Mouse (Mus musculus) ES-E14 (cell line): ENCODE data around the gene Snf8.

Source experiments
- CHD2 ChIP-seq: IDR thresholded peaks from 2 replicates; pipeline ENCODE4 v1.6.1; 2014; ENCODE audit warnings: mild to moderate bottlenecking, low read depth, low read length, inconsistent platforms
- HCFC1 ChIP-seq: IDR thresholded peaks from 2 replicates; pipeline ENCODE4 v1.6.1; 2012; ENCODE audit warnings: low read length, inconsistent platforms, borderline replicate concordance; ENCODE audit not compliant: insufficient read depth
- MAFK ChIP-seq: IDR thresholded peaks from 2 replicates; pipeline ENCODE4 v1.6.1; 2014; ENCODE audit warnings: mild to moderate bottlenecking, low read depth, low read length, inconsistent platforms; ENCODE audit not compliant: insufficient read depth
- ZC3H11A ChIP-seq: IDR thresholded peaks from 2 replicates; pipeline ENCODE4 v1.6.1; 2012; ENCODE audit warnings: low read depth, mild to moderate bottlenecking, inconsistent platforms, low read length, borderline replicate concordance

- TF ChIP-seq HCFC1 = no peak
- no peak for TF ChIP-seq CHD2
- no peak for TF ChIP-seq ZC3H11A
- TF ChIP-seq MAFK = no peak
Measured at GRCm38 (mm10) chr11:96006852-96007515, 27.7 kb upstream of the Snf8 start.
